Mouse (Mus musculus): ENCODE data around the gene Ascc1. TPM values are rescaled to one million over a fixed set of nuclear protein-coding genes. Genes with fewer than 3 reads are reported as not detected.
A peak's percentile ranks its signal among the peaks of the same experiment; 100 is the strongest.

Gene Ascc1
- polyA plus RNA-seq, 1 experiment: 52.9 TPM

DNA sequence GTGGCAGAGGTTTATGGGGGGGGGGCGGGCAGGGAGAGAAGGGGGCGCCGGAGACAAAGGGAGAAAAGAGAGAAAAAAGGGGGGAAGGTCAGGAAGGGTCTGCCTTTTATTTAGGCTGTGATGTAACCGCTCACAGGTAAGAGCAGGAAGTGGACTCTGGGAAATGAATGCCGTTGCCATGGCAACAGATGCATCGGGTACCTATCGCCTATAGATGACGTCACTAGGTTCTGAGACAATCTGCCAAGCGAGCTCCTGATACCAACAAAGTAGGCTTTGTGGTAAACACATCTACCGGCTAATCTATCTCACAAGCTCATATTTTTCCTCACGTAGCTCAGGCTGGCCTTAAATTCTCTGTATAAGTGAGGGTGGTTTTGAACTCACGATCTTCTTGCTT lies 43.1 kb upstream of the Ascc1 start:
- no peak overlapping the region for H3K27ac ChIP-seq (ENCODE audit: insufficient read depth, low read length)
- TF ChIP-seq EP300 (IDR thresholded peaks at IDR 0.05; ENCODE audit: insufficient read depth, low read depth, low read length) (no peak), CTCF (IDR thresholded peaks at IDR 0.05; ENCODE audit: low read depth, low read length) (no peak), POLR2A (IDR thresholded peaks at IDR 0.05; ENCODE audit: insufficient read depth, low read length) (no peak)
- H3K9ac ChIP-seq (ENCODE audit: low read depth, poor library complexity, severe bottlenecking): no peak overlapping the region
- no peak overlapping the region for H3K4me3 ChIP-seq (ENCODE audit: low read depth, low read length)
- peaks cover 15% of the 10 kb centered on the region for H3K4me1 ChIP-seq (ENCODE audit: control insufficient read depth, insufficient read depth, low read length)
- H3K27me3 ChIP-seq (ENCODE audit: control insufficient read depth, insufficient read depth, low read length, poor library complexity, severe bottlenecking): no peaks in the 10 kb centered on the region
- no peaks in the 10 kb centered on the region for H3K36me3 ChIP-seq (ENCODE audit: control insufficient read depth, insufficient read depth, low read length, poor library complexity, severe bottlenecking)
- no peaks in the 10 kb centered on the region for H3K9me3 ChIP-seq (replicated peaks; ENCODE audit: control insufficient read depth, insufficient read depth, low read length, poor library complexity, severe bottlenecking)

DNA sequence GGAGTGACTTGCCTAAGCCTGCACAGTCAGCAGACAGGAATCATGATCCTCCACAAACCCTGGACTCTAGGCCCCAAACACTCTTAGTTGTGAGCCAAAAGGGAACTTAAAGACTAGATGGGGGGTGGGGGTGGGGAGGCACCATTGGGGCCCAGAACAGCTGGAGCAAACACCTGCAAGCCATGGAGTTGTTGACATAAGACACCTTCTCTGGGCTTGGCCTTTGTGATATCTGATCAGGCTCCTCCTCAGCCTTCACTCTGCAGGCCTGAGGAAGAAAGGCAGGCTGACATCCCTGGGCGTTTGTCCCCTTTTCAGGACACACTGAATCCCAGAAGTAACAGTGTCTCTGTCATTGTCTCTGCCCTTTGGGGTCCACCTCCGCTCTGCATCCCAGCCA lies 39.0 kb upstream of the Ascc1 start:
- no peak for TF ChIP-seq CTCF (IDR thresholded peaks at IDR 0.05; ENCODE audit: low read depth, low read length)
- TF ChIP-seq EP300 (IDR thresholded peaks at IDR 0.05; ENCODE audit: insufficient read depth, low read depth, low read length): peak; percentile 97
- H3K9ac ChIP-seq (ENCODE audit: low read depth, poor library complexity, severe bottlenecking): no peak overlapping the region

DNA sequence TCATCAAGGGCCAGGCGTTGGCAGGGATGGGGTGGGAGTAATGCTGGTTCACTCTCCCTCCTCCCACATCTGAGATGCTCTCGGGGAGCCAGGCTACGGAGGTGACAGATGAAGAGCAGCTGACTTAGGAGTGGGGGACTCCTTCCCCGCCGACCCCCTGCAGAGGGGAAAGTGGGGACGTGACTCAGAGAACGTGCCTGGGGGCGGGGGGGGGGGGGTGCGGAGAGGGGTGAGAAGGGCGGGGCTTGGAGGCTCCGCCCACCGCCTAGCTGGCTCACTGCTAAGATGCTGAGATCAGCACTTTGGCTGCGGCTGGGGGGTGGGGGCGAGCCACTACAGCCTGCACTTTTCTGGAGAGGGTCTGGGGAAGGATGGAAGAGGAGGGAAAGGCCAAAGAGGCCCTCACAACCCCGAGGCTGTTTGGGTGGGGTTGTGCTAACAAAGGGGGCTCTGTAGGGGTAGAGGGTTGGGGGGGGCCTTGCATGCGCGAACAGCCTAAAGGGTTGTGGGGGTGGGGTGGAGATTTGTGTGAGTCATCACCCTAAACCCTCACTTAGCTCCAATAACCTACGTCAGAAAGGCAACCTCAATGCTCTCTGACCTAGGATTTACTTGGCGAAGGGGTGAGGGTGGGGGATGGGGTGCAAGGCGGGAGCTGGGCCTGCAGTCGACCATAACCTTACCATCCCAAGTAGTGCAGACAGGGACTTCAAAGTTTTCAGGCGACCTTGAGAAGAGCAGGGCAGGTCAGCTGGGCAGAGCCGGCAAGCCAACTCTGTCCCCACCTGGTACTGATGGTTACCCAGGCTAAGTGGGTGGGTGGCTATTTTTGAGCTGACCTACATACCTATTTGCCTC lies 37.9 kb upstream of the Ascc1 start:
- peak; percentile 80 for TF ChIP-seq EP300 (IDR thresholded peaks at IDR 0.05; ENCODE audit: insufficient read depth, low read depth, low read length)
- TF ChIP-seq POLR2A (IDR thresholded peaks at IDR 0.05; ENCODE audit: insufficient read depth, low read length): no peak
- TF ChIP-seq CTCF (IDR thresholded peaks at IDR 0.05; ENCODE audit: low read depth, low read length): no peak
- H3K4me1 ChIP-seq (ENCODE audit: control insufficient read depth, insufficient read depth, low read length): peaks cover 4% of the 10 kb centered on the region
- peak overlapping the region; percentile 3; the same call in 1 of the 2 replicates for H3K9ac ChIP-seq (ENCODE audit: low read depth, poor library complexity, severe bottlenecking)
- H3K36me3 ChIP-seq (ENCODE audit: control insufficient read depth, insufficient read depth, low read length, poor library complexity, severe bottlenecking): no peaks in the 10 kb centered on the region
- H3K4me3 ChIP-seq (ENCODE audit: low read depth, low read length): peak overlapping the region; percentile 37
- H3K27me3 ChIP-seq (ENCODE audit: control insufficient read depth, insufficient read depth, low read length, poor library complexity, severe bottlenecking): no peaks in the 10 kb centered on the region
- peak overlapping the region; percentile 39; the same call in 1 of the 2 replicates for H3K27ac ChIP-seq (ENCODE audit: insufficient read depth, low read length)
- no peaks in the 10 kb centered on the region for H3K9me3 ChIP-seq (replicated peaks; ENCODE audit: control insufficient read depth, insufficient read depth, low read length, poor library complexity, severe bottlenecking)

More for the DNA sequence above, 39.0 kb upstream of the Ascc1 start:
- peaks cover 7% of the 10 kb centered on the region for H3K4me1 ChIP-seq (ENCODE audit: control insufficient read depth, insufficient read depth, low read length)
- no peaks in the 10 kb centered on the region for H3K36me3 ChIP-seq (ENCODE audit: control insufficient read depth, insufficient read depth, low read length, poor library complexity, severe bottlenecking)
- peak overlapping the region; percentile 39; the same call in 1 of the 2 replicates for H3K27ac ChIP-seq (ENCODE audit: insufficient read depth, low read length)
- no peaks in the 10 kb centered on the region for H3K27me3 ChIP-seq (ENCODE audit: control insufficient read depth, insufficient read depth, low read length, poor library complexity, severe bottlenecking)
- H3K9me3 ChIP-seq (replicated peaks; ENCODE audit: control insufficient read depth, insufficient read depth, low read length, poor library complexity, severe bottlenecking): no peaks in the 10 kb centered on the region
- peak overlapping the region; percentile 19; the same call in 1 of the 2 replicates for H3K4me3 ChIP-seq (ENCODE audit: low read depth, low read length)

DNA sequence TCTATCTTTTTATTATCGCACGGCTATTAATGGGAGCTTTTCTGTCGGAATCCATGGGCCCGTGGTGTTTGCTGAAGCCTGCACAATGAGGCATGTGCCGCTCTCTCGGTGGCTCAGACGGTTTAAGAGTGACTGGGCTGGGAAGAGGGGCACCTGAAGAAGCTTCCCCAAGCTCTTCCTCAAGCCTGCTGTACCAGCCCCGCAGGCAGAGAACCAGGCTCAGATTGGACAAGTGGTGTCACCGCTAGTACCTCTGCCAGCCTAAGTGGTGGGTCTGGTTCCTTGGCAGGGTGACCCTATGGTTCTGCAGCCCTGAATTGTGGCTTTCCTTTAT lies 37.3 kb upstream of the Ascc1 start:
- Histone ChIP-seq H3K9ac (ENCODE audit: low read depth, poor library complexity, severe bottlenecking) (peak overlapping the region; percentile 3; the same call in 1 of the 2 replicates), H3K4me1 (ENCODE audit: control insufficient read depth, insufficient read depth, low read length) (peaks cover 4% of the 10 kb centered on the region), H3K27ac (ENCODE audit: insufficient read depth, low read length) (no peak overlapping the region), H3K4me3 (ENCODE audit: low read depth, low read length) (peak overlapping the region; percentile 4), H3K36me3 (ENCODE audit: control insufficient read depth, insufficient read depth, low read length, poor library complexity, severe bottlenecking) (no peaks in the 10 kb centered on the region), H3K9me3 (replicated peaks; ENCODE audit: control insufficient read depth, insufficient read depth, low read length, poor library complexity, severe bottlenecking) (no peaks in the 10 kb centered on the region), H3K27me3 (ENCODE audit: control insufficient read depth, insufficient read depth, low read length, poor library complexity, severe bottlenecking) (no peaks in the 10 kb centered on the region)
- TF ChIP-seq EP300 (IDR thresholded peaks at IDR 0.05; ENCODE audit: insufficient read depth, low read depth, low read length) (no peak), POLR2A (IDR thresholded peaks at IDR 0.05; ENCODE audit: insufficient read depth, low read length) (no peak), CTCF (IDR thresholded peaks at IDR 0.05; ENCODE audit: low read depth, low read length) (no peak)

DNA sequence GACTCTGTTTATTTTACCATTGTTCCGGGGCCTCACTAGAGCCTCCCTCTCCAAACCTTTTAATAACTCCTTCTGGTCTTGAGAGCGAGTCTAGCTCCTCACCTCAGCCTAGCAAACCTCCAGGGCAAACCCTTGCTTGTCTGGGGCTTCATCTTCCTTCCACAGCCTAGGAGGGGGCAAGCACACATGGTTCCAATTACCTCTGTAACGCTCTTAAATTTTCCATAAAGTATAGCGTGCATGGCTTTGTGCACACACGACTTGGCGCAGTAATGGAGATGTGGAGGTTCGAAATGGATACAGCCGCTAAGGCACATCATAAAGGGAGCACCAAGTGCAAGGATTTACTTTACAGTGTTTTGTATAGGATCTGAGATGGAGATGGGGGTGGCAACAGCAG lies 36.8 kb upstream of the Ascc1 start:
- H3K9ac ChIP-seq (ENCODE audit: low read depth, poor library complexity, severe bottlenecking): no peak overlapping the region
- H3K27me3 ChIP-seq (ENCODE audit: control insufficient read depth, insufficient read depth, low read length, poor library complexity, severe bottlenecking): no peaks in the 10 kb centered on the region
- no peak overlapping the region for H3K27ac ChIP-seq (ENCODE audit: insufficient read depth, low read length)
- no peaks in the 10 kb centered on the region for H3K9me3 ChIP-seq (replicated peaks; ENCODE audit: control insufficient read depth, insufficient read depth, low read length, poor library complexity, severe bottlenecking)
- H3K4me3 ChIP-seq (ENCODE audit: low read depth, low read length): no peak overlapping the region
- H3K4me1 ChIP-seq (ENCODE audit: control insufficient read depth, insufficient read depth, low read length): peaks cover 8% of the 10 kb centered on the region
- no peaks in the 10 kb centered on the region for H3K36me3 ChIP-seq (ENCODE audit: control insufficient read depth, insufficient read depth, low read length, poor library complexity, severe bottlenecking)
- TF ChIP-seq EP300 (IDR thresholded peaks at IDR 0.05; ENCODE audit: insufficient read depth, low read depth, low read length): no peak
- no peak for TF ChIP-seq POLR2A (IDR thresholded peaks at IDR 0.05; ENCODE audit: insufficient read depth, low read length)
- no peak for TF ChIP-seq CTCF (IDR thresholded peaks at IDR 0.05; ENCODE audit: low read depth, low read length)

DNA sequence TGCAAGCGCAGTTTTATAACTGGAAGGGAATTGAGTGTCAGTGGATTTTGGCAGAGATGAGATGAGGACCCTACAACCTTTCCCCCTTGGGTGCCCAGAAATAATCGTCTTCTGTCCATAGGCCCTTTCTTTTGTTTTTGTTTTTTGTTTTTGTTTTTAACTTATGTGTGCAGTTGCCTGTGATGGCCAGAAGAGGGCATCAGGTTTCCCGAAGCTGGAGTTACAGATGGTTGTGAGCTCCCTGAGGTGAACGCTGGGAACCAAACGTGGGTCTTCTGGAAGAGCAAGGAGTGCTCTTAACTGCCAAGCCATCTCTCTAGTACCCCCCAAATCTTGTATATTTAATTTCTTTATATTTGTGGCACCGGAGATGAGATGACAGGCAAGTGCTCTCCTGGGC lies 35.9 kb upstream of the Ascc1 start:
- TF ChIP-seq EP300 (IDR thresholded peaks at IDR 0.05; ENCODE audit: insufficient read depth, low read depth, low read length) (no peak), POLR2A (IDR thresholded peaks at IDR 0.05; ENCODE audit: insufficient read depth, low read length) (no peak), CTCF (IDR thresholded peaks at IDR 0.05; ENCODE audit: low read depth, low read length) (peak; percentile 47)
- Histone ChIP-seq H3K36me3 (ENCODE audit: control insufficient read depth, insufficient read depth, low read length, poor library complexity, severe bottlenecking) (no peaks in the 10 kb centered on the region), H3K27ac (ENCODE audit: insufficient read depth, low read length) (no peak overlapping the region), H3K4me1 (ENCODE audit: control insufficient read depth, insufficient read depth, low read length) (peaks cover 16% of the 10 kb centered on the region), H3K4me3 (ENCODE audit: low read depth, low read length) (no peak overlapping the region), H3K9ac (ENCODE audit: low read depth, poor library complexity, severe bottlenecking) (no peak overlapping the region), H3K9me3 (replicated peaks; ENCODE audit: control insufficient read depth, insufficient read depth, low read length, poor library complexity, severe bottlenecking) (no peaks in the 10 kb centered on the region), H3K27me3 (ENCODE audit: control insufficient read depth, insufficient read depth, low read length, poor library complexity, severe bottlenecking) (no peaks in the 10 kb centered on the region)
